Mouse (Mus musculus) bone marrow macrophage, adult 2 months (primary cell): ENCODE data around the gene Cox8b. TPM values are rescaled to one million over a fixed set of nuclear protein-coding genes. Genes with fewer than 3 reads are reported as not detected.
A peak's percentile ranks its signal among the peaks of the same experiment; 100 is the strongest.

Source experiments
- H3K27ac ChIP-seq: 2 replicates; pipeline ENCODE4 v1.5.1; 2012; ENCODE audit warnings: low read depth, low read length; ENCODE audit not compliant: insufficient read depth
- H3K4me1 ChIP-seq: 2 replicates; pipeline ENCODE4 v1.6.1; 2012; ENCODE audit warnings: low read length; ENCODE audit not compliant: control insufficient read depth, insufficient read depth
- H3K4me3 ChIP-seq: 2 replicates; pipeline ENCODE4 v1.5.1; 2012; ENCODE audit warnings: mild to moderate bottlenecking, low read length, moderate library complexity; ENCODE audit not compliant: insufficient read depth
- CTCF ChIP-seq: IDR thresholded peaks from 2 replicates; pipeline ENCODE4 v1.5.1; 2012; ENCODE audit warnings: low read depth, mild to moderate bottlenecking, low read length, moderate library complexity
- POLR2A ChIP-seq: IDR thresholded peaks from 2 replicates; pipeline ENCODE4 v1.6.1; 2012; ENCODE audit warnings: mild to moderate bottlenecking, low read depth, low read length, borderline replicate concordance
- polyA plus RNA-seq: library from polyadenylated mRNA; stranded (reverse); fragments of >200 nt; gene quantifications from 2 replicates; pipeline ENCODE4 v1.2.4, GENCODE M21; 2012; ENCODE audit not compliant: missing spikeins, insufficient read depth, insufficient read length

Cox8b gene
- polyA plus RNA-seq, 1 experiment = 2.2 TPM

DNA sequence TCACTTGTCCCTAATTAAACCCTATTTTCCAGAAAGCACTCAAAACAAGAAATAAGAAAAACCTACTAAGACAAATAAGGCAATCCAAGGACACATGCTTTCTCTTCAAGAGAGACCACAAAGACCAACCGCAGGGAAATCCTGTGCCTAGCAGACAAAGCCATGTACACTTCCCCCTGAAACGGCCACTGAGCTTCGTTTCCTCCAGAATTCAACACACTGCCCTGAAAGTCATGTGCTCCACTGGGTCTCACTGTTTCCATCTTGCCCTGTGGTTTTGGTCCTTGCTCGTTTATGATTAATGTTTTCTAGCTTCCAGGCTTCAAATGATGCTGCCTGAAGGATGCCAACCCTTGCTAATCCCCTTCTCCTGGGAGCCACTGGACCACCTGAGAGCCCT, 26.0 kb downstream of the Cox8b start:
- H3K27ac ChIP-seq = peak overlapping the region; percentile 60

DNA sequence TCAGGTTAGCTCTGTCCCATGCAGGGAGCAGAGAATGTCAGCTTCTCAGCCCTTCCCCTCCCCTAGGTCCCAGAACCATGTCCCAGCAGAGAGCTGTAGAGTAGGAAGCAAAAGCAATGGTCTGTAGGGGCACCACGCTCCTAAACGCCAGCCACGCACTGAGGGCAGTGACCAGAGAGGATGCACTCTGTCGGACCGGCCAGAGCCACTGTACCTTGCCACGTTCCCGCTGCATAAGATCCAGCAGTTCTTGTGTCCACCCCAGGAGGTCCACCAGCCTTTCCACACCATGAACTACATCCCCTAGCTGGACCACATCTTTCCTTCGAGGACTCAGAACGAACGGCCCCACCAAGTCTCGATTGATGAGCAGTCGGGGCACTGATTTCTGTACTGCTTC, 35.5 kb downstream of the Cox8b start:
- Histone ChIP-seq H3K4me3 (no peak overlapping the region), H3K4me1 (no peaks in the 10 kb centered on the region), H3K27ac (no peak overlapping the region)
- no peak for TF ChIP-seq CTCF

More for the DNA sequence above, 26.0 kb downstream of the Cox8b start:
- Histone ChIP-seq H3K4me3 (no peak overlapping the region), H3K4me1 (peaks cover 48% of the 10 kb centered on the region)
- no peak for TF ChIP-seq POLR2A
- TF ChIP-seq CTCF = no peak

DNA sequence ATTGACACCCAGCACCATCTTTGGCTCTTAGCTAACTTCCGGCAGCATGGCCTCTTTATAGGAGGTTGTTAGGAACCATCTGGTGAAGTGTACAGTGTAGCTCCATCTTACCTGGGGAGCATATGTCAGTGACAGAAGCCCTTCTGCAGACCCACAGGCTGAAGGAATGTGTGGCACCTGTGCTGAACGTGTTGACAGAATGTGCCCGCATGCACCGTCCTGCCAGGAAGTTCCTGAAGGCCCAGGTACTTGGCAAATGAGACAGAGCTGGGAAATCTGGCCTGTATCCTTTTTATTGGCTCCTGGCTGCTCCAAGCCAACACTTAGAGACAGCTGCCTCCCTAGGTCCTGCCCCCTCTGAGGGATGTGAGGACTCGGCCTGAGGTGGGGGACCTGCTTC, 39.5 kb downstream of the Cox8b start:
- Histone ChIP-seq H3K4me1 (peaks cover 7% of the 10 kb centered on the region; the same call in 1 of the 2 replicates), H3K4me3 (no peak overlapping the region)
- TF ChIP-seq CTCF (no peak), POLR2A (no peak)

DNA sequence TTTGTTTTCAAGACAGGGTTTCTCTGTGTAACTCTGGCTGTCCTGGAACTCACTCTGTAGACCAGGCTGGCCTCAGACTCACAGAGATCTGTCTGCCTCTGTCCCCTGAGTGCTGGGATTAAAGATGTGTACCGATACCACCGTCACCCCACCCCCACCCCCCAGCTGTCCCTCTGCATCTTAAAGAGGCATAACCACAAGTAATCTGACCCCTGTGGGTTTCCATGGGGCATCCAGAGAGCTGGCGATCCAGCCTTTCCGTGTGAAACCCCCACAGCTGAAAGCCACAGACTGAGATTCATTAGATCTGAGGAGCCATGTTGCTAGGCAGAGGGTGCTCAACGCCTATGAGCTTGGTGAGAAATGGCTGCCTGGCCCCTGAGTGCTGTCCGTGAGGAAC, 40.2 kb downstream of the Cox8b start:
- Histone ChIP-seq H3K27ac (no peak overlapping the region), H3K4me1 (peaks cover 10% of the 10 kb centered on the region; the same call in 1 of the 2 replicates), H3K4me3 (no peak overlapping the region)
- TF ChIP-seq POLR2A (no peak), CTCF (no peak)

More for the DNA sequence above, 39.5 kb downstream of the Cox8b start:
- H3K27ac ChIP-seq = no peak overlapping the region

DNA sequence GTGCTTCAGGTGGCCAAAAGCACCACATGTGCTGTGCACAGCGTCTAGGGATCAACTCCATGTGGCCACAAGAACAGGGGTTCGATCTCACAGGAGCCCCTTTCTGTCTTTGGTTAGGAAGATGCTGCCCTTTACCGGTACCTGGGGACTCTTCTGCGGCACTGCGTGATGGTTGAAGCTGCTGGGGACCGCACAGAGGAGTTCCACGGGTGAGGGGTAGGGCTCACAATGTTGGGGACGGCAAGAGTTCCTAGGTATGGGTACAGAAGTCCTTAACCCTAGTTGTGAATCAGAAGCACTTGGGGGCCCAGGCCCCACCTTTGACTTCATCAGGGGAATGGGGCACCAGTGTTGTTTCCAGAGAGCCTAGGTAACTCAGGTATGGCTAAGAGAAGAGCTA, 41.5 kb downstream of the Cox8b start:
- Histone ChIP-seq H3K4me1 (peaks cover 12% of the 10 kb centered on the region; the same call in 1 of the 2 replicates), H3K4me3 (peak overlapping the region; percentile 86), H3K27ac (no peak overlapping the region)
- no peak for TF ChIP-seq CTCF
- no peak for TF ChIP-seq POLR2A

DNA sequence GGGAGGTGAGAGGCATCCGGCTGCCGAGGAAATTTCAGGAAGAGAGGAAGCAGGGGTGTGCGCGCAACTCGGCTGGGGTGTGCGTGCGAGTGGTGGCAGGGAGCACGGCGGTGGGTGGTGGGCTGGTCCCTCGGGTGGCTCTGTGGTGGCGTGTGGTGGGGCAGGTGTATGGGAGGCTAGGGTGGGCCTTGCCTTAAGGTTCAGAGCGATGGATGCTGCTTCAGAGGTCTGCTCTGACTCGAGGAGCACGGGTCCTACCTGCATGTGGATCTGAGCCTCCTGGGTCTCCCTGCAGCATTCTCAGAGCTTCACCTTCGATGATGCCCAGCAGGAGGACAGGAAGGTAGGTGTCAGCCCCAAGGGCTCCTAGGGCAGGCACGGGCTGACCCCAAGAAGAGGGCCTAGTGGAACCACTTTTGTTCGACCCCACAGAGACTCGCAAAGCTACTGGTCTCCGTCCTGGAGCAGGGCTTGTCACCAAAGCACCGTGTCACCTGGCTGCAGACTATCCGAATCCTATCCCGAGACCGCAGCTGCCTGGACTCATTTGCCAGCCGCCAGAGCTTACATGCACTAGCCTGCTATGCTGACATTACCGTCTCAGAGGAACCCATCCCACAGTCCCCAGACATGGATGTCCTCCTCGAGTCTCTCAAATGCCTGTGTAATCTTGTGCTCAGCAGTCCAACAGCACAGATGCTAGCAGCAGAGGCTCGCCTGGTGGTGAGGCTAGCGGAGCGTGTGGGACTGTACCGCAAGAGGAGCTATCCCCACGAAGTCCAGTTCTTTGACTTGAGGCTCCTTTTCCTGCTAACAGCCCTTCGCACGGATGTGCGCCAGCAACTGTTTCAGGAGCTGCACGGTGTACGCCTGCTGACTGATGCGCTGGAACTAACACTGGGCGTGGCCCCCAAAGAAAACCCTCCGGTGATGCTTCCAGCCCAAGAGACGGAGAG, 42.4 kb downstream of the Cox8b start, which contains the start of gene Bet1l:
Gene Bet1l (minus strand): TSS at position 28 of the 956 bp plus-strand sequence.
- Histone ChIP-seq H3K4me3 (peak within 1 kb of the TSS; percentile 86), H3K27ac (peak within 1 kb of the TSS; percentile 83), H3K4me1 (peaks cover 12% of the 10 kb centered on the region; the same call in 1 of the 2 replicates)
- TF ChIP-seq CTCF (no peak), POLR2A (no peak)

DNA sequence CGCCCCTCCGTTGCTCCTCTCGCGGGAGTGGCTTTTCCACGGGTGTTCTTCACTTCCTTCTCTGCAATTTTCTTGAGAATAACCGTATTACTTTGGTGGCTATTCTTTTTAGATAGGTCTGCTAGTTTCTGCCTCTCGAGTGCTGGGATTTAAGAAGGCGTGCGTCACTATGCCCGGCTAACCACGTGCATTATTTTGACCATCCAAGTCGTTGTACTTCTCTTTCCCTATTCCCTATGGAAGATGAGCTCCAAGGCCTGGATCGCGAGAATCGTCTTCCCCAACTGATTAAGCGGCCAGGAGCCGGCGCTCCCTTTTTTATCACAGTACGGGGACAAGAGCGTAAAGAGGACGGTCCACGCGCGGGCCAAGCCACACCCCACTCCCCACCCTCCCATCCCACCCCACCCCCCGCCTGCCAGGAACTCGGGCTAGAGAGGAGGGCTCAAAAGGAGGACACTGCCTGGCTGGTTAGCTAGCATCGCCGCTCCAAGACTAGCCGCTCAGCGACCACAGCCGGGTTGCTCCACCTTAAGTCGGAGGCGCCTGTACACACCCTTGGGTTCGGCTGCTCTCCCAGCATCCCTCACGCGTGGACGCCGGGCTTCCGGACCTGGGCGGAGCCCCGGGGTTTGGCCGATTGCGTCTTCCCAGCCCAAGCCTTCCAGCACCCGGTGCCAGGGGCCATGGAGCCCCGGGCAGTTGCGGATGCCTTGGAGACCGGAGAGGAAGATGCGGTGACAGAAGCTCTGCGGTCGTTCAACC, 43.3 kb downstream of the Cox8b start, which contains the start of gene Ric8a:
Gene Ric8a (plus strand): TSS at position 173 of the 765 bp plus-strand sequence.
- peaks cover 12% of the 10 kb centered on the region; the same call in 1 of the 2 replicates for H3K4me1 ChIP-seq
- TF ChIP-seq CTCF (no peak), POLR2A (no peak)
- peak within 1 kb of the TSS; percentile 86 for H3K4me3 ChIP-seq
- H3K27ac ChIP-seq = peak within 1 kb of the TSS; percentile 83

DNA sequence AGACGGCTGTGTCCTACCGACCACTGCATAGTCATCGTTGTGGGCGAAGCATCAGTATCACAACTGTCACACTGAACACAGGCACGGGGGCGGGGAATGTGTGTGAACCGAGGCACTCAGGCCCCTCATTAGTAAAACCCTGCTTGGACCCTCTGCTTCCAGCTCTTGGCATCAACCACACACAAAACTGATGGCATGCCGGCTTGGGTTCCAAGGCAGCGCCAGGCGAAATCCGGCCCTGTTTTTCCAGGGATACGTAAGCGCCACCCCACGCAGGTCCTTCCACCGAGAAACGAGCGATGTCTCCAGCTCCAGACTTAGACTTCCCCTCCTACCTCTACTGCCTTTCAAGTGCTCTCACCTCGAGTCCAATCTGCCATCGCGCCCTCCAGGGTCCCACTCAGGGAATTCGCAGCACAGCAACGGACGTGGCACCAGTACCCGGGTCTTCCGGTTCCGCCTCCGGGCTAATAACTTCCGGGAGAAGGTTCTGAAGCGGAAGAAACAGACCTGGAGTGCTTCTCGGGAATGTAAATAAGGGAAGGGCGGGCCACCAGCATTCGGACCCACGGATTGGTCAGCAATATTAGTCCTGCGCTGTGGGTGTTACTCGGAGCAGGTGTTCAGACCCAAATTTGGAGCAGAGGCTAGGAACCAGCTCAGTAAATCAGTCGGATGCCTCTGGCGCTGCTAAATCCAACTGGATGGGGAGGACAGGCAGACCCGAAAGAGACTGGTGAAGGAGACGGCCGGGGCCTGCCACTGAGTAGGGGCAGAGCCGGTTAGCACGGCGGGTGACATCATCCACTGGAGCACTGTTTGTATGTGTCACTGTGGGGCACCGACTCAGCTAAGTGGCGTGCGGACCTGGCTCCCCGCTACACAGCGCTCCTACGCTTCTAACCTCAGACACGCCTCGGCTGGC, 44.1 kb downstream of the Cox8b start, which contains the start of gene Gm45785:
Gene Gm45785 (minus strand): TSS at position 472 of the 925 bp plus-strand sequence.
- Histone ChIP-seq H3K4me3 (peak within 1 kb of the TSS; percentile 86), H3K4me1 (peaks cover 12% of the 10 kb centered on the region; the same call in 1 of the 2 replicates), H3K27ac (peak within 1 kb of the TSS; percentile 83)
- TF ChIP-seq CTCF (no peak), POLR2A (0 out of 2 replicates have a peak, but pooled peaks have one; percentile 61)

DNA sequence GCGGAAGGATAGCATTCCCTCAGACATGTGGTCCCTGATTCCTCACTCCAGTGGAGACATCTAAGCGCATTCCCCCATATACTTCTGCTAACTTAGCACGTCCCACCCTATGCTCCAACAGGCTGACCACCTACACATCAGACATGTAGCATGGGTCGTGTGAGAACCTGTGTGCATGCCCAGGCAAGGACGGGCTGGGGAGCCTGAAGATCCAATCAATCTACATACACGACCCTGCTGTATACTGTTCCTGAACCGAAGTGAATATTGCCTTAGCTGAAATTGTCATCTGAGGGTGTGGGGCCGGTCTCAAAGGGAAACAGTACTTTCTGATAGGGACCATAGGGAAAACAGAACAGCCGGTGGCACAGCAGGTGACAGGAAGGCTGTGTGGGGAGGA, 45.1 kb downstream of the Cox8b start:
- H3K27ac ChIP-seq = no peak overlapping the region
- H3K4me3 ChIP-seq = peak overlapping the region; percentile 86
- no peak for TF ChIP-seq POLR2A
- H3K4me1 ChIP-seq = peaks cover 12% of the 10 kb centered on the region; the same call in 1 of the 2 replicates
